Mouse (Mus musculus) bone marrow macrophage, adult 2 months (primary cell): Measurements from ENCODE around the gene Scp2.

Experiments used
- CTCF ChIP-seq: IDR thresholded peaks from 2 replicates; pipeline ENCODE4 v1.5.1; 2012; ENCODE audit warnings: low read depth, mild to moderate bottlenecking, low read length, moderate library complexity
- POLR2A ChIP-seq: IDR thresholded peaks from 2 replicates; pipeline ENCODE4 v1.6.1; 2012; ENCODE audit warnings: mild to moderate bottlenecking, low read depth, low read length, borderline replicate concordance

- TF ChIP-seq POLR2A (no peak), CTCF (no peak)
Measured at GRCm38 (mm10) chr4:108124104-108124503, 20.7 kb downstream of the Scp2 start.
